In genomic region chr7:133232889-133233441, GRCm38 (mm10) we compare ENCODE assay signal across 23 mouse cellular contexts.
DNase-seq lines count a peak whose midpoint lies in the region; ATAC-seq and TF ChIP-seq lines count a peak whose summit lies in the region.
"Had no signal": no experiment of that assay in that cellular context is flagged by ENCODE, and none has a peak within 500 bp of the region (broad histone marks: within the 10 kb centered on the region; RNA-seq: fewer than 3 reads in every experiment).

No protein-coding gene starts in this region.

- H3K4me1 ChIP-seq in forebrain, embryonic 13.5 days: no peaks in the 10 kb centered on the region; the same call in 1 of the 2 replicates
- H3K4me1 ChIP-seq in forebrain, embryonic 12.5 days: no peaks in the 10 kb centered on the region
- peaks cover 5% of the 10 kb centered on the region for H3K4me1 ChIP-seq in hindbrain, embryonic 14.5 days (replicated peaks; ENCODE audit: control insufficient read depth, insufficient read depth, low read length)
- H3K4me1 ChIP-seq in hindbrain, embryonic 13.5 days (replicated peaks): peaks cover 10% of the 10 kb centered on the region
- H3K4me1 ChIP-seq in neural tube, embryonic 15.5 days: peaks cover 16% of the 10 kb centered on the region
- H3K4me1 ChIP-seq: heart, embryonic 15.5 days had no signal

- intact Hi-C loops in left cerebral cortex, adult 2 months (cut with DNase I): no loop called here

- DNase-seq in hindbrain, embryonic 14.5 days (ENCODE audit: low spot score): no peak
- DNase-seq in brain, adult 2 months (ENCODE audit: low read depth, low spot score): peak; percentile 31
- DNase-seq in left cerebral cortex, adult 2 months (ENCODE audit: extremely low spot score in 1 of 2, low spot score in 2 of 2): no peak
- DNase-seq: adrenal gland, adult 8-10 months; adrenal gland, postnatal 36 days; B cell, adult 2 months; cerebellum, adult 18-20 months; cerebellum, adult 9-11 months; cerebellum, postnatal 36 days; gastrocnemius, postnatal 36 days; heart, adult 18-20 months; heart, postnatal 14 days; kidney, adult 11 months had no signal

- H3K4me2 ChIP-seq in forebrain, embryonic 13.5 days: no peak overlapping the region
- H3K4me2 ChIP-seq in forebrain, embryonic 12.5 days: no peak overlapping the region
- H3K4me2 ChIP-seq in hindbrain, embryonic 14.5 days (replicated peaks): no peak overlapping the region
- no peak overlapping the region for H3K4me2 ChIP-seq in hindbrain, embryonic 13.5 days
- H3K4me2 ChIP-seq in neural tube, embryonic 15.5 days: no peak overlapping the region
- H3K4me2 ChIP-seq: embryonic facial prominence, embryonic 13.5 days; heart, embryonic 11.5 days; heart, embryonic 15.5 days had no signal

- TF ChIP-seq CTCF in left cerebral cortex, adult 2 months (IDR thresholded peaks at IDR 0.05): no peak

- no peak overlapping the region for H3K4me3 ChIP-seq in forebrain, embryonic 13.5 days
- no peak overlapping the region for H3K4me3 ChIP-seq in forebrain, embryonic 12.5 days (replicated peaks)
- H3K4me3 ChIP-seq in hindbrain, embryonic 14.5 days (replicated peaks; ENCODE audit: low read length): no peak overlapping the region
- no peak overlapping the region for H3K4me3 ChIP-seq in hindbrain, embryonic 13.5 days
- no peak overlapping the region for H3K4me3 ChIP-seq in neural tube, embryonic 15.5 days (replicated peaks)
- H3K4me3 ChIP-seq in left cerebral cortex, adult 2 months: no peak overlapping the region
- H3K4me3 ChIP-seq: embryonic facial prominence, embryonic 13.5 days; heart, embryonic 15.5 days had no signal

- ATAC-seq in forebrain, embryonic 13.5 days: 0 out of 2 replicates have a peak, but pooled peaks have one; percentile 41
- no peak for ATAC-seq in forebrain, embryonic 12.5 days (ENCODE audit: low FRiP score)
- ATAC-seq in hindbrain, embryonic 14.5 days (ENCODE audit: low FRiP score): peak; percentile 48; the same call in 1 of the 2 replicates
- ATAC-seq in hindbrain, embryonic 13.5 days (ENCODE audit: low FRiP score): no peak
- ATAC-seq in neural tube, embryonic 15.5 days (ENCODE audit: low FRiP score): 0 out of 2 replicates have a peak, but pooled peaks have one; percentile 28
- ATAC-seq: CD4-positive, CD25-positive, alpha-beta regulatory T cell, adult 4 months; hindbrain, embryonic 16.5 days had no signal

- H3K27me3 ChIP-seq in forebrain, embryonic 13.5 days: no peaks in the 10 kb centered on the region
- no peaks in the 10 kb centered on the region for H3K27me3 ChIP-seq in forebrain, embryonic 12.5 days
- H3K27me3 ChIP-seq in hindbrain, embryonic 14.5 days (ENCODE audit: control insufficient read depth, insufficient read depth, low read length): no peaks in the 10 kb centered on the region
- 0 out of 2 replicates have a peak, but pooled peaks cover 2% of the 10 kb centered on the region for H3K27me3 ChIP-seq in hindbrain, embryonic 13.5 days
- no peaks in the 10 kb centered on the region for H3K27me3 ChIP-seq in neural tube, embryonic 15.5 days (replicated peaks)
- H3K27me3 ChIP-seq: embryonic facial prominence, embryonic 13.5 days had no signal

- 70% methylated on average over 10 of the region's 10 CpGs for WGBS in forebrain, embryonic 13.5 days
- 79% methylated on average over 10 of the region's 10 CpGs for WGBS in forebrain, embryonic 12.5 days
- 59% methylated on average over 10 of the region's 10 CpGs for WGBS in hindbrain, embryonic 14.5 days
- WGBS in hindbrain, embryonic 13.5 days: 62% methylated on average over 10 of the region's 10 CpGs
- 42% methylated on average over 10 of the region's 10 CpGs for WGBS in neural tube, embryonic 15.5 days

- H3K9me3 ChIP-seq in forebrain, embryonic 13.5 days (replicated peaks): no peaks in the 10 kb centered on the region
- H3K9me3 ChIP-seq in forebrain, embryonic 12.5 days: no peaks in the 10 kb centered on the region
- H3K9me3 ChIP-seq in hindbrain, embryonic 14.5 days (ENCODE audit: control insufficient read depth, low read length): no peaks in the 10 kb centered on the region
- no peaks in the 10 kb centered on the region for H3K9me3 ChIP-seq in hindbrain, embryonic 13.5 days
- H3K9me3 ChIP-seq in neural tube, embryonic 15.5 days (replicated peaks): no peaks in the 10 kb centered on the region
- H3K9me3 ChIP-seq: embryonic facial prominence, embryonic 13.5 days; heart, embryonic 15.5 days had no signal

- H3K9ac ChIP-seq in forebrain, embryonic 13.5 days: no peak overlapping the region
- H3K9ac ChIP-seq in forebrain, embryonic 12.5 days: no peak overlapping the region
- H3K9ac ChIP-seq in hindbrain, embryonic 14.5 days: no peak overlapping the region
- no peak overlapping the region for H3K9ac ChIP-seq in hindbrain, embryonic 13.5 days
- H3K9ac ChIP-seq in neural tube, embryonic 15.5 days (replicated peaks): no peak overlapping the region
- H3K9ac ChIP-seq: embryonic facial prominence, embryonic 13.5 days; heart, embryonic 15.5 days had no signal

- H3K36me3 ChIP-seq in forebrain, embryonic 13.5 days (ENCODE audit: poor library complexity, severe bottlenecking): no peaks in the 10 kb centered on the region
- no peaks in the 10 kb centered on the region for H3K36me3 ChIP-seq in forebrain, embryonic 12.5 days (replicated peaks)
- no peaks in the 10 kb centered on the region for H3K36me3 ChIP-seq in hindbrain, embryonic 14.5 days (replicated peaks; ENCODE audit: control insufficient read depth, insufficient read depth)
- H3K36me3 ChIP-seq in hindbrain, embryonic 13.5 days: no peaks in the 10 kb centered on the region
- H3K36me3 ChIP-seq in neural tube, embryonic 15.5 days: no peaks in the 10 kb centered on the region
- H3K36me3 ChIP-seq: embryonic facial prominence, embryonic 13.5 days; G1E; heart, embryonic 15.5 days had no signal

- H3K27ac ChIP-seq in forebrain, embryonic 13.5 days: no peak overlapping the region
- no peak overlapping the region for H3K27ac ChIP-seq in forebrain, embryonic 12.5 days
- H3K27ac ChIP-seq in hindbrain, embryonic 14.5 days: no peak overlapping the region
- no peak overlapping the region; the same call in 1 of the 2 replicates for H3K27ac ChIP-seq in hindbrain, embryonic 13.5 days
- no peak overlapping the region for H3K27ac ChIP-seq in neural tube, embryonic 15.5 days (replicated peaks)
- H3K27ac ChIP-seq in left cerebral cortex, adult 2 months: no peak overlapping the region
- H3K27ac ChIP-seq: embryonic facial prominence, embryonic 13.5 days; heart, embryonic 15.5 days had no signal

Comparison
In these comparisons a context has a peak if more than half of its experiments do, and no peak if none do; other contexts are left out.
1. ATAC-seq: peak in forebrain, embryonic 13.5 days (single experiment), hindbrain, embryonic 14.5 days (single experiment) and neural tube, embryonic 15.5 days (single experiment); none in forebrain, embryonic 12.5 days (single experiment) and hindbrain, embryonic 13.5 days (single experiment).